Mouse (Mus musculus) liver, postnatal 0 days (tissue): ENCODE measurements around the gene Madd. TPM values are rescaled to one million over a fixed set of nuclear protein-coding genes. Genes with fewer than 3 reads are reported as not detected.

Source experiments
- ATAC-seq: fragments of 200-750 bp; cut with Nextera tagmentation; 2 replicates; pipeline ENCODE4 v1.8.0; 2017; ENCODE audit warnings: mild to moderate bottlenecking, moderate library complexity
- DNase-seq: peaks from one replicate; pipeline ENCODE4 v3.0.0-alpha.2; 2016
- H3K27ac ChIP-seq: fragments of 300-500 bp; sonication (generic); 2 replicates; pipeline ENCODE4 v1.5.1; 2014; ENCODE audit warnings: antibody characterized with exemption, moderate library complexity, mild to moderate bottlenecking, low read depth
- H3K27me3 ChIP-seq: fragments of 300-500 bp; sonication (generic); 2 replicates; pipeline ENCODE4 v1.6.1; 2014; ENCODE audit warnings: low read length, control low read depth, mixed read lengths; ENCODE audit not compliant: insufficient read depth
- H3K36me3 ChIP-seq: fragments of 300-500 bp; sonication (generic); replicated peaks from 2 replicates; pipeline ENCODE4 v1.6.1; 2014; ENCODE audit warnings: mild to moderate bottlenecking, control low read depth, low read length, moderate library complexity, mixed read lengths; ENCODE audit not compliant: insufficient read depth
- H3K4me1 ChIP-seq: fragments of 300-500 bp; sonication (generic); 2 replicates; pipeline ENCODE4 v1.6.1; 2014; ENCODE audit warnings: antibody characterized with exemption, mild to moderate bottlenecking, control low read depth; ENCODE audit not compliant: insufficient read depth
- H3K4me2 ChIP-seq: fragments of 300-500 bp; sonication (generic); 2 replicates; pipeline ENCODE4 v1.6.1; 2014; ENCODE audit warnings: low read depth, mild to moderate bottlenecking, low read length, moderate library complexity, mixed read lengths
- H3K4me3 ChIP-seq: fragments of 300-500 bp; sonication (generic); 2 replicates; pipeline ENCODE4 v1.5.1; 2014; ENCODE audit warnings: low read depth, low read length
- H3K9ac ChIP-seq: fragments of 300-500 bp; sonication (generic); replicated peaks from 2 replicates; pipeline ENCODE4 v1.6.1; 2014; ENCODE audit warnings: mild to moderate bottlenecking, moderate library complexity
- H3K9me3 ChIP-seq: fragments of 300-500 bp; sonication (generic); 2 replicates; pipeline ENCODE4 v1.6.1; 2016; ENCODE audit warnings: mild to moderate bottlenecking, control low read depth, low read length, mixed read lengths
- CTCF ChIP-seq: sonication (generic); IDR thresholded peaks from 2 replicates; pipeline ENCODE4 v1.5.1; 2016; ENCODE audit warnings: antibody characterized with exemption, low read depth
- EP300 ChIP-seq: IDR thresholded peaks from 2 replicates; pipeline ENCODE4 v1.6.1; 2016; ENCODE audit warnings: antibody characterized with exemption, low read depth, mild to moderate bottlenecking
- WGBS: fragments of 180-500 bp; shearing (Covaris S2); extraction: QIAGEN DNeasy Blood & Tissue Kit; methylation state at CpG from one replicate; pipeline ENCODE4 v1.1.7; 2014; ENCODE audit not compliant: insufficient replicate concordance; 5-methylcytosine and 5-hydroxymethylcytosine counted together
- polyA plus RNA-seq: library from polyadenylated mRNA; unstranded; fragments of >200 nt; fragmentation: Nextera tagmentation; extraction: Ambion mirVana; gene quantifications from 2 replicates; pipeline ENCODE4 v1.2.1, GENCODE M21; 2015

Gene Madd
- polyA plus RNA-seq, 1 experiment from 2014 or later: 3.6 TPM

DNA sequence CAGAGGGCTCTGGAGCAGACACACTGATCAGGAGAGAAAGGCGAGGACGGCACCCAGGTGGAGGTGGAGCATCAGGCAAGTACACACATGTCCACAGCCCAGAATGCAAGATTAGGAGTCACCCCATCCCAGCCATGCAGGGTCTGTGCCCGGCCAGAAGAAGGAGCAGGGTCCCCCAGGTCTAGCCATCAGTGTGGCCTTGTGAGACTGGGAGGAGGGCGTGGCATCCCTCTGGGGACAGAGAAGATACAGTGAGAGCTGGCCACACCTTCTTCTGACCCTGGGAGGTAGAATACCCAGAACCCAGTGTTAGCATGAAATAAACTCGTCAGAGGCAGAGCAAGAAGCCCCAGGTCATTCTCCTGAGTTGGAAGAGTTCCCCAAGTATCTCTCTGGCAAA is 44.3 kb downstream of the Madd start:
- Histone ChIP-seq H3K27ac (no peak overlapping the region), H3K9me3 (no peaks in the 10 kb centered on the region), H3K9ac (no peak overlapping the region), H3K4me3 (no peak overlapping the region), H3K36me3 (peaks cover 15% of the 10 kb centered on the region; the same call in 1 of the 2 replicates), H3K27me3 (no peaks in the 10 kb centered on the region), H3K4me2 (no peak overlapping the region), H3K4me1 (no peaks in the 10 kb centered on the region)
- WGBS: 78% methylated on average over 5 of the region's 5 CpGs
- DNase-seq: no peak
- no peak for TF ChIP-seq CTCF
- no peak for TF ChIP-seq EP300
- ATAC-seq: no peak

- H3K9me3 ChIP-seq: no peaks in the 10 kb centered on the region
- H3K9ac ChIP-seq: no peak overlapping the region
- ATAC-seq: no peak
- H3K4me1 ChIP-seq: no peaks in the 10 kb centered on the region
- peaks cover 9% of the 10 kb centered on the region; the same call in 1 of the 2 replicates for H3K36me3 ChIP-seq
- H3K27ac ChIP-seq: no peak overlapping the region
- 78% methylated on average over 6 of the region's 6 CpGs for WGBS
- H3K4me3 ChIP-seq: no peak overlapping the region
- no peak overlapping the region for H3K4me2 ChIP-seq
- no peaks in the 10 kb centered on the region for H3K27me3 ChIP-seq
- DNase-seq: no peak
- no peak for TF ChIP-seq CTCF
- no peak for TF ChIP-seq EP300
Measured at GRCm38 (mm10) chr2:91137481-91137880, 46.2 kb downstream of the Madd start.

- Histone ChIP-seq H3K9me3 (no peaks in the 10 kb centered on the region), H3K27me3 (no peaks in the 10 kb centered on the region), H3K4me3 (no peak overlapping the region), H3K36me3 (peaks cover 6% of the 10 kb centered on the region; the same call in 1 of the 2 replicates), H3K4me1 (no peaks in the 10 kb centered on the region), H3K27ac (no peak overlapping the region), H3K4me2 (no peak overlapping the region), H3K9ac (no peak overlapping the region)
- TF ChIP-seq EP300: no peak
- no peak for TF ChIP-seq CTCF
- ATAC-seq (no peak), DNase-seq (no peak)
- 58% methylated on average over 11 of the region's 11 CpGs for WGBS
Measured at GRCm38 (mm10) chr2:91136513-91137412, 46.9 kb downstream of the Madd start.

- Histone ChIP-seq H3K27ac (no peak overlapping the region), H3K4me1 (no peaks in the 10 kb centered on the region), H3K4me3 (no peak overlapping the region), H3K4me2 (no peak overlapping the region), H3K9me3 (no peaks in the 10 kb centered on the region), H3K9ac (no peak overlapping the region), H3K36me3 (no peaks in the 10 kb centered on the region), H3K27me3 (no peaks in the 10 kb centered on the region)
- WGBS: 39% methylated on average over 3 of the region's 3 CpGs
- DNase-seq (no peak), ATAC-seq (no peak)
- TF ChIP-seq EP300: no peak
- no peak for TF ChIP-seq CTCF
Measured at GRCm38 (mm10) chr2:91132035-91132434, 51.6 kb downstream of the Madd start.

DNA sequence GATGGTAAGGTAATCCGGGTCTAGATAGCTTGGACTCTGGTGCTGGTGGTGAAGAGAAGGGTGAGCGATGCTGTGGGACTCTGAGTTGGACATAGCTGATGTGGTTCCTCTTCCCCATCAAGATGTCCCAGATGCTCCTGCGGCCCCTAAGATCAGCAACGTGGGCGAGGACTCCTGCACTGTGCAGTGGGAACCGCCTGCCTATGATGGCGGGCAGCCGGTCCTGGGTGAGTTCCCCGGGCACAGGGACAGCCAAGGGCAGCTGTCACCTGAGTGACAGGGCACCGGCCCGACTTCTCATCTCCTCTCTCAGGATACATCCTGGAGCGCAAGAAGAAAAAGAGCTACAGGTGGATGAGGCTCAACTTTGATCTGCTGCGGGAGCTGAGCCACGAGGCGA is 52.4 kb downstream of the Madd start:
- ATAC-seq (no peak), DNase-seq (no peak)
- Histone ChIP-seq H3K27me3 (no peaks in the 10 kb centered on the region), H3K4me2 (no peak overlapping the region), H3K36me3 (no peaks in the 10 kb centered on the region), H3K4me3 (no peak overlapping the region), H3K4me1 (no peaks in the 10 kb centered on the region), H3K9me3 (no peaks in the 10 kb centered on the region), H3K9ac (no peak overlapping the region), H3K27ac (no peak overlapping the region)
- TF ChIP-seq CTCF (no peak), EP300 (no peak)
- WGBS: 86% methylated on average over 15 of the region's 15 CpGs

GRCm38 (mm10) chr2:91130126-91130525 is 53.5 kb downstream of the Madd start:
- H3K27ac ChIP-seq: no peak overlapping the region
- no peak overlapping the region for H3K9ac ChIP-seq
- DNase-seq (no peak), ATAC-seq (no peak)
- no peaks in the 10 kb centered on the region for H3K27me3 ChIP-seq
- no peaks in the 10 kb centered on the region for H3K4me1 ChIP-seq
- H3K4me2 ChIP-seq: no peak overlapping the region
- no peaks in the 10 kb centered on the region for H3K9me3 ChIP-seq
- H3K4me3 ChIP-seq: no peak overlapping the region
- WGBS: 82% methylated on average over 6 of the region's 6 CpGs
- no peaks in the 10 kb centered on the region for H3K36me3 ChIP-seq
- no peak for TF ChIP-seq CTCF
- TF ChIP-seq EP300: no peak
